Mouse (Mus musculus): ENCODE data around the gene Adh6b. TPM values are rescaled to one million over a fixed set of nuclear protein-coding genes. Genes with fewer than 3 reads are reported as not detected.
"Not testable (repeated sequence)": the region's sequence is repeated elsewhere in the genome, so short reads cannot be mapped to it uniquely, and the experiment has no call there.

The Adh6b gene
- total RNA-seq, 2 experiments from 2014 or later: 0.25 TPM; not detected in 1

GRCm38 (mm10) chr3:138352012-138352809 lies 10.6 kb downstream of the Adh6b start:
- DNase-seq (ENCODE audit: low spot score in 2 of 2): no peak
- intact Hi-C loops (cut with DNase I): no loop called here

DNA sequence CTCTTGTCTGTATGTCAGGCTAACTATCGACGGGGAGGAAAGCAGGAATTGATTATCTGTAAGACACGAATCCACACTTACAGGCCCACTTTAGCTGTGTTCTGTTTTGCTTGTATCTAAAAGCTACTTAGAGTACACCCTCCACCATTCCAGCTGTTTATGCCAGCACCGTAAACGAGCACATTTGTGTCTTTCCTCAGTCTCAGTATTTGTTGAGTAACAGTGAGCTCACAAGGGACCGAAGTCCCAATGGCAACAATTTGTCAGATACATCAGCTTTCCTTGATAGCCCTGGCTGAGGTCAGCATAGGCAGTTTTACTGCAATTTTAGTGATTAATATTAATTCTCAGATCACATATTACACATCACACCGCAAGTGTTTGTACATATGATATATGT lies 17.3 kb downstream of the Adh6b start:
- intact Hi-C loops (cut with DNase I): no loop called here
- no peak for DNase-seq (ENCODE audit: low spot score in 2 of 2)

- DNase-seq (ENCODE audit: low spot score in 2 of 2): no peak
- intact Hi-C loops (cut with DNase I): no loop called here
Measured at GRCm38 (mm10) chr3:138360721-138361120, 19.1 kb downstream of the Adh6b start.

DNA sequence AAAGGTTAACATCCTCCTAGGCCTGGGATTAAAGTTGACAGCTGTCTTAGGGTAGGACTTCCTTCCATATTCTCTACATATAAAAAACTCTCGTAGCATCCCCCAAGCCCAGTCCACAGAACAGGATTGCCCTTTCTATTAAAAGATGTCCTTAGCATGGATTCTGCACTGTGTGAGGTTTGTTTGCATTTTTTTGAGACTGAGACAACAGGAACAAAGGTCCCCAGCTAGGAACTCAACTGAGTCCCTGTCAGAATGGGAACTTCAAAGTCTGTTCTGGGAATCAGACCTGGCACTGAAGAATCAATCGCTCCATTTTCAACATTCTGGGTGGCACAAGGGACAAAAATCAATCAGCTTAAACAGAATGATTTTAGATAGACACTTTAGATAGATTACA lies 21.3 kb downstream of the Adh6b start:
- DNase-seq (ENCODE audit: low spot score in 2 of 2): no peak
- intact Hi-C loops (cut with DNase I): no loop called here

GRCm38 (mm10) chr3:138366181-138366580 lies 24.6 kb downstream of the Adh6b start:
- no peak for DNase-seq (ENCODE audit: low spot score in 2 of 2)
- intact Hi-C loops (cut with DNase I): no loop called here

DNA sequence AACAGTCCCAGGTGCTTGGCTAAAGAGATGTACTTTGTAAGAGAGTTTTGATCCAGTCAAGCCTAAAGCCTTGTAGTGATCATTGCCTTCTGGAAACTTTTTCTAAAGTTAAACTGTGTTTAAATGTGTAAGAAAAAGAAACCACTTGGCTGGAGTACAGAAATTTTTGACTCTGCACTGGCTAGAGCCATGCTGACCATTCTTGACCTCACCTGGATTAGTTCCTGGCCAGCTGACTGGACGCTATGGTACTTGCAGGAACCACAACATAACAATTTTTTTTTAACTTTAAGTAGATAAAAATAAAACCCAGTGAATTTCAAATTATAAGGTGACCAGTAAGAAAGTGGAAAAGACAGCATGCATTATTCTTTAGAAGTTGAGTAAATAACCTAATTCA lies 28.0 kb downstream of the Adh6b start:
- intact Hi-C loops (cut with DNase I): no loop called here
- no peak for DNase-seq (ENCODE audit: low spot score in 2 of 2)

GRCm38 (mm10) chr3:138370289-138370688 lies 28.7 kb downstream of the Adh6b start:
- DNase-seq (ENCODE audit: low spot score in 2 of 2); intact Hi-C loops (cut with DNase I): not testable (repeated sequence)

DNA sequence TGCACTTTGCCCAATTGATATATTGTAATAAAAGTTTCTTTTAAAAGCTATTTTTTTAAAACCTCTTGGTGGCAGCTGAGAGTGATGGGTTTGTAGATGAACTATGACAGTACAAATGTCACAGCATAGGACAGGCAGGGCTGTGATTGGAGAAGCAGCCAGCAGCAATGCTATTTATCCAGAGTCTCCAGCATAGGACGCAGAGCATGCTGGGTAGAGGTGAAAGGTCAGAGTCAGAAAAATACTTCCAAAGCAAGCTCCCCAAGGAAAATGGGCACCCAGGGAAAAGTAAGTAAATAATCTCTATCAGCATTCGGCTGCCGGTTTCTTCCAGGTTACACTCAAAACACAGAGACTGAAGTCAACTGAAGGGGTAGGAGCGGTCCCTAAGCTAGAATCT lies 32.3 kb downstream of the Adh6b start:
- intact Hi-C loops (cut with DNase I): no loop called here
- DNase-seq (ENCODE audit: low spot score in 2 of 2): no peak

DNA sequence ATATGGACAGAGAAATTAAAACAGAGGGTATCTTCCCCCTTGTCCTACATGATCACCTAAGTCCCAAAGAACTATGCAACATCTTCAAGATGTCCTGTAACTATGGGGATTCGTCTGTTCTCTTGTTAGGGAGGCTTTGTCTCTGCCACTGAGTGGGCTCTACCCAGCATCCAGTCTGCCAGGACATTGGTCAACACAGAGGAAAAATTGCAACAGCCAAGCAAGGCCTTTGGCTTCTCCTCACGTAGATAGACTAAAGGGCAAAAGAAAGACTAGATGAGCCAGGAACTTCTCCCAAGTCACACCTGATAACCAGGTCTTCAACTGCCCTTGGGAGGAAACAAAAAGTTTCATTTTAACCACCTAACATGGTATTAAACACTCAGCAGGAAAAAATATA lies 33.6 kb downstream of the Adh6b start:
- intact Hi-C loops (cut with DNase I): no loop called here
- no peak for DNase-seq (ENCODE audit: low spot score in 2 of 2)

DNA sequence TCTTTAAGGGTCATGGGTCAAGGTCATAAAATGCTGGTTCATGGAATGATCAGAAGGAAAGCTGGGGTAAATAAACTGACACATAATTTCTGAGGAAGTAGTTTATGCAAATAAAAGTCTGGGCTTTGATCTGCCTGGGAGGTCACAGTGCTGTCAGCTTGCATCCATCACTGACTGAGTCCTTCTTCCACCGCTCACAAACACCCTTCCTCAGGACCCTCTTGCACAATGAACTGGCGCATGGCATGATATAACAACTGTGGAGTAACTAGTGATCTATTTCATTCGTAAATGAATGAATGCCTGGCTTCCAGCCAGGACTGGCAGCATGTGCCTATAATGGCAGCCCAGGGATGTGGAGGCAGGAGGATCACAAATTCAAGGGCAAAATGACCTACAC lies 39.6 kb downstream of the Adh6b start:
- no peak for DNase-seq (ENCODE audit: low spot score in 2 of 2)
- intact Hi-C loops (cut with DNase I): no loop called here

- DNase-seq (ENCODE audit: low spot score in 2 of 2): no peak
Measured at GRCm38 (mm10) chr3:138387155-138387554, 45.6 kb downstream of the Adh6b start.

DNA sequence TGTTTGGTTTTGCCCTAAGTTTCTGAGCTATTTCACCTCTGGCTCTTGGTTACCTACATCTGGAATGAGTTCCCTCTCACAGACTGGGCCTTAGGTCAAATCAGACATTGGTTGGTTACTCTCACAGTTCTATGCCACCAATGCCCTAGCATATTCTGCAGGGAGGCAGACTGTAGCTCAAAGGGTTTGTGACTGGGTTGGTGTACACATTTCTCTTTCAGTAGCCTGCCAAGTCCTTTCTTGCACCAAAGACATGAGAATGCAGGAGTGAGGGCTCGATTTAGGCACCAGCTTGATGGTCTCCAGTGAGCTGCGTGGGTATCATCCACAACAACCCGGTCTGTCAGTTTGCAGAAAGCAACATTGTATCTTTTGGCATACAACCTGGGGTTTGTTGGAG lies 63.3 kb downstream of the Adh6b start:
- intact Hi-C loops (cut with DNase I): loop anchor here (2.0 to 5.0 kb wide), 3 partner anchors 163 to 206 kb away; no protein-coding TSS in a partner anchor
- DNase-seq (ENCODE audit: low spot score in 2 of 2): no peak

More at GRCm38 (mm10) chr3:138387155-138387554, 45.6 kb downstream of the Adh6b start:
- intact Hi-C loops (cut with DNase I): no loop called here

DNA sequence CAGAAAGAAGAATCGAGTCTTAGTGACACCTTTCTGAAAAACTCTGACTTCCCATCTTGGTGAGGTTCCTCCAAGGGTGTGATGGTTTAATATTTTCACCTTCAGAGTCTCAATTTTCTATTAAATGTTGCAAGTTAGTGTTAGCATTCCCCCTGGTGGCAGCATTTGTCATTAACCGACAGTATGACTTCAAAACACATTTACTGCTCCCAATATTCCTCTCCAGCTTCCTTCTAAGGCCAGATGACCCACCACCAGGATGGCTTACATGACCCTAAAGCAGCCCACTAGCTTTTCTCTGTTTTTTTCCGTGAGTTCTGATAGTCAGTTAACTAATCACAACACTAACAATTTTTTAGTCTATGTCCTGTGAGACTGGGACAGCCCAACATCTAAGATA lies 63.8 kb downstream of the Adh6b start:
- DNase-seq (ENCODE audit: low spot score in 2 of 2): peak; percentile 38 to 74
- intact Hi-C loops (cut with DNase I): loop anchor here (2.0 to 5.0 kb wide), 3 partner anchors 163 to 207 kb away; no protein-coding TSS in a partner anchor

DNA sequence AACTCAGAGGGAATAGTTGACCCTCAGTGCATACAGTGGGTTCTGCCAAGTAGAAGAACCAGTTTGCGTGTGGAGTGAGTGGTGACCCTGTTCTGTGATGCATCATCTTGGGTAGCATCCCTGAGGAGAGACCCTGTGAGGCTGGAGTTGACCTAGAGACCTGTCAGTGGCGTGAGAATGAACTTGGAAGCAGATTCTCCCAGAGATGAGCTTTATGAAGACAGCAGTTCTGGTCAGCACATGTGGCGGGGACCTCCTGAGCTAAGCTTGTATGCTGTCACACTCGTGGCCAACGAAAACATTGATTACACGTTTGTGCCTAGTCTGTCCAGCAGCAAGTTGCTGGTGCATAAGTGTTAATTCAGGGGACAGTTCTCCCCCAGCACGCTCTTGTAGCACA lies 64.3 kb downstream of the Adh6b start:
- intact Hi-C loops (cut with DNase I): loop anchor here (2.0 to 5.0 kb wide), 3 partner anchors 164 to 207 kb away; no protein-coding TSS in a partner anchor
- no peak for DNase-seq (ENCODE audit: low spot score in 2 of 2)

GRCm38 (mm10) chr3:138407920-138408319 lies 66.3 kb downstream of the Adh6b start:
- no peak for DNase-seq (ENCODE audit: low spot score in 2 of 2)
- intact Hi-C loops (cut with DNase I): loop anchor here (5.0 kb wide), 2 partner anchors 166 to 186 kb away; no protein-coding TSS in a partner anchor

Other genes with a start within 250 kb of the Adh6b start
- 1 to 10 TPM; 6.5 to 7.7 TPM for gene Trmt10a, start 198.3 kb upstream of the Adh6b start, total RNA-seq (2021)
- gene Mttp, start 196.8 kb upstream of the Adh6b start, total RNA-seq (2021): 1 to 10 TPM; 4.0 to 4.1 TPM
- gene 4930579F01Rik, start 147.9 kb upstream of the Adh6b start, total RNA-seq (2021): not detected
- gene Adh7, start 124.0 kb upstream of the Adh6b start, total RNA-seq (2021): under 1 TPM; 0.08 to 0.09 TPM
- gene Adh1, start 80.8 kb upstream of the Adh6b start, total RNA-seq (2021): under 1 TPM; 0.64 to 0.89 TPM
- gene Adh6a, start 28.5 kb upstream of the Adh6b start, total RNA-seq (2021): not detected
- not detected for gene Adh4, start 73.7 kb downstream of the Adh6b start, total RNA-seq (2021)
- gene Adh5, start 101.3 kb downstream of the Adh6b start, total RNA-seq (2021): 10 to 100 TPM; 72.7 to 73.4 TPM
- gene Metap1, start 147.7 kb downstream of the Adh6b start, total RNA-seq (2021): 10 to 100 TPM; 40.7 to 41.9 TPM
- 100 to 1,000 TPM; 154 to 172 TPM for gene Eif4e, start 184.4 kb downstream of the Adh6b start, total RNA-seq (2021)